Mouse (Mus musculus): Measurements from ENCODE around the gene G0s2. TPM values are rescaled to one million over a fixed set of nuclear protein-coding genes. Genes with fewer than 3 reads are reported as not detected.

Gene G0s2
- polyA plus RNA-seq, 1 experiment = 1.5 TPM

- Histone ChIP-seq H3K4me1 (peaks cover 5% of the 10 kb centered on the region; the same call in 1 of the 2 replicates), H3K4me3 (replicated peaks) (no peak overlapping the region), H3K9me3 (no peaks in the 10 kb centered on the region)
These were observed 46.1 kb downstream of the G0s2 start for GRCm38 (mm10) chr1:193226724-193227522.

DNA sequence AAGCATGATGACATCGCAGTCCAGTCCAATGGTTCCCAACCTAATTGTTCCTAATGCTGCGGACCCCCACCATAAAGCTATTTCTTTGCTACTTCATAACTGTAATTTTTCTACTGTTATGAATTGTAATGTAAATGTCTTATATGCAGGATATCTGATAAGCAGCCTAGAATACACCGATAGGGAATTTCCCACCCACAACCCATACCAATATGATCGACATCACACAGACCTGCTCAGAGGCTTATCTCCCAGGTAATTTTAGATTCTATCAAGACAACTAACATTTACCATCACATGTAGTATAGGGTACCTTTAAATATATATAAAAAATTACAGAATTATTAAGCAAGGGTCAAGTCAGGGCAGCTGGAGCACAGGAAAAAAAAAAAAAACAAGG lies 46.9 kb downstream of the G0s2 start:
- peaks cover under 1% of the 10 kb centered on the region; the same call in 1 of the 2 replicates for H3K4me1 ChIP-seq
- H3K36me3 ChIP-seq (replicated peaks; ENCODE audit: low read length) = no peaks in the 10 kb centered on the region

More at GRCm38 (mm10) chr1:193226724-193227522, 46.1 kb downstream of the G0s2 start:
- Histone ChIP-seq H3K36me3 (replicated peaks; ENCODE audit: low read length) (no peaks in the 10 kb centered on the region), H3K27me3 (replicated peaks) (peaks cover 3% of the 10 kb centered on the region)
- TF ChIP-seq FLI1 (IDR thresholded peaks at IDR 0.05; ENCODE audit: low read length) (no peak), GATA1 (IDR thresholded peaks at IDR 0.05; ENCODE audit: borderline replicate concordance, low read length) (no peak)

DNA sequence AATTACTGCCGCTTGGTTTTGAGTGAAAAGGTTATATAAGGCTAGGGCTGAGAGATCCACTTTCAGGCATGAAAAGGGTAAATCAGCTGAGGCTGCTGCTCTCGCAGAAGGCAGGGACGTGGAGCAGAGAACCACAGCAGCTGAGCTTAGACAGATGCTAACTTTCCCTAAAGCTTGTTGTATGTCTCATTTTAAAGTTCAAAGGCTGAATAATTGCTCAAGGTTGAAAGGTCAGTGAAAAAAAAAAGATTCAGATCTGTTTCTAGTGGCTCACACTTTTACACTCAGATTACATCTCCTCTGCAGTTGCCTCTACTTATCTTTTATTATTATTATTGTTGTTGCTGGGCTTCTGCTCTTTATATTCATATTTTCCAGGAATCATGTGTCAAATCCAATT lies 47.5 kb downstream of the G0s2 start:
- no peaks in the 10 kb centered on the region for H3K36me3 ChIP-seq (replicated peaks; ENCODE audit: low read length)
- no peaks in the 10 kb centered on the region; the same call in 1 of the 2 replicates for H3K4me1 ChIP-seq
- H3K9me3 ChIP-seq = no peaks in the 10 kb centered on the region
- H3K27me3 ChIP-seq (replicated peaks) = no peaks in the 10 kb centered on the region
- TF ChIP-seq GATA1 (IDR thresholded peaks at IDR 0.05; ENCODE audit: borderline replicate concordance, low read length) = no peak
- no peak for TF ChIP-seq FLI1 (IDR thresholded peaks at IDR 0.05; ENCODE audit: low read length)
- no peak overlapping the region for H3K4me3 ChIP-seq (replicated peaks)

More for the DNA sequence above, 46.9 kb downstream of the G0s2 start:
- Histone ChIP-seq H3K27me3 (replicated peaks) (no peaks in the 10 kb centered on the region), H3K9me3 (no peaks in the 10 kb centered on the region), H3K4me3 (replicated peaks) (no peak overlapping the region)
- TF ChIP-seq GATA1 (IDR thresholded peaks at IDR 0.05; ENCODE audit: borderline replicate concordance, low read length) (no peak), FLI1 (IDR thresholded peaks at IDR 0.05; ENCODE audit: low read length) (no peak)

Other genes starting within 250 kb of the G0s2 start
- gene Syt14, start 237.4 kb downstream of the G0s2 start, polyA plus RNA-seq (2012; ENCODE audit: insufficient read depth, low replicate concordance) = 0.21 TPM in 1 of 2 replicates, not detected in the other
- gene Diexf, start 142.9 kb downstream of the G0s2 start, polyA plus RNA-seq (2012; ENCODE audit: insufficient read depth, low replicate concordance) = 0.84 TPM in 1 of 2 replicates, not detected in the other
- not detected in 2 replicates for gene Irf6, start 120.1 kb downstream of the G0s2 start, polyA plus RNA-seq (2012; ENCODE audit: insufficient read depth, low replicate concordance)
- 1.0 and 1.5 TPM in 2 replicates for gene A130010J15Rik, start 105.2 kb downstream of the G0s2 start, polyA plus RNA-seq (2012; ENCODE audit: insufficient read depth, low replicate concordance)
- gene Traf3ip3, start 71.5 kb downstream of the G0s2 start, polyA plus RNA-seq (2012; ENCODE audit: insufficient read depth, low replicate concordance) = 7.6 and 33.7 TPM in 2 replicates
- gene Lamb3, start 65.5 kb downstream of the G0s2 start, polyA plus RNA-seq (2012; ENCODE audit: insufficient read depth, low replicate concordance) = 0.31 TPM in 1 of 2 replicates, not detected in the other
- gene Hsd11b1, start 9.1 kb downstream of the G0s2 start, polyA plus RNA-seq (2012; ENCODE audit: insufficient read depth, low replicate concordance) = 0.27 TPM in 1 of 2 replicates, not detected in the other
- 0.09 TPM in 1 of 2 replicates, not detected in the other for gene Camk1g, start 97.1 kb upstream of the G0s2 start, polyA plus RNA-seq (2012; ENCODE audit: insufficient read depth, low replicate concordance)

Data from megakaryocyte, embryonic 14.5 days (primary cell).